Mouse (Mus musculus) cerebellum, postnatal 14 days (tissue): ENCODE data around the gene Wfdc15a.

Experiments used
- DNase-seq, 2 experiments: peaks; one replicate each; pipeline ENCODE4 v3.0.0; 2021; ENCODE audit warnings: mixed read lengths in 2 of 2

Gene Wfdc15a

DNA sequence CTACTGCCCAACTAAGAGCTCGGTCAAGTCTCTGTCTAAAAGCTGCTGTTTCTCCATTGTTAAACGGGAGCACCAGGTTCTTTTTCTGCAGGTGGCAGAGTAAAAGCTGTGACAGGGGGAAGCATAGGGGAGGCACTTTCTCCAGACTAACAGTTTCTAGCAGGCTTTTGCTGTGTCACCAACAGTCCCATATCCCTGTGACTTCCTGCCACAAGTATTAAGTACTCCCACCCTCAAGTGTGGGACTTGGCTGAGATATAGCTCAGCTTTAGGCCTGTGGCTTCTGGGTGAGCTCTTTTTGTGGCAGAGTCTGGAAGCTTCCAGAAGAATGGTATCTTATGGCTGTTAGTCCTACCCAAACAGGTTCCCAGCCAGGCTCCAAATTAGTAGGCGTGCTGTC lies 24.1 kb downstream of the Wfdc15a start:
- no peak for DNase-seq

DNA sequence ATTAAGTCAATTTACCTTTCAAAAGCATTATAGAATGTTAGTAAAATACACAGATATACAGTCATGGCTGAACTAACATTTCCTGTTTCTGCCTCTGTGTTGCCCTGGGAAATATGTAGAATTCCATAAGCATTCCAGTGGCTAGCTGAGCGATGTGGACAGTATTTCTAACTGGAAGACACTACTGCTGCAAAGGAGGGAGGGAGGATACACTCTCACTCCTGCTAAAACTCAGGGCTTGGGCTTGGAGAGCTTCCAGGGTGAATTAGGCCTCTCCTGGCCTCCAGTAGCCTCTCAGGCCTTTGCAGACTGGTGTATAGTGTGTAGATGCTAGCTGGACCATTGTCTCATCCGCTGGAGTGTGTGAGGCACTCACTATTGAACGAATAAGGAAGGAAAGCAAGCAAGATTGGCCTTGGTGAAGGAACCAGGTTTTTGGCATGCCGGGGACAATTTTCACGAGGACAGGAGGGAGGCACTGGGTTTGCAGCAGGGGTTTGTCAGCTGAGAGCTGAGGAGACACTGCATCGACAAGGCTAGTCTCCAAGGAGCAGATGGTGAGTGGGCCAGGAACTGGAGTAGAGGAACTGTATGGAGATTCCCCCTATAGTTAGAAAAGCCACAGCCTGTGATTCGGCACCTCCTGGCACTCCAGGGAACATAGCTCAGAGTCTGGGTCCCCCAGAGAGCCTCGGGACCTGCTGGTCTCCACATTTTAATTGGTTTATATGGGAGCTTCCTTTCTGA lies 25.1 kb downstream of the Wfdc15a start:
- peak; percentile 30 to 33 for DNase-seq

DNA sequence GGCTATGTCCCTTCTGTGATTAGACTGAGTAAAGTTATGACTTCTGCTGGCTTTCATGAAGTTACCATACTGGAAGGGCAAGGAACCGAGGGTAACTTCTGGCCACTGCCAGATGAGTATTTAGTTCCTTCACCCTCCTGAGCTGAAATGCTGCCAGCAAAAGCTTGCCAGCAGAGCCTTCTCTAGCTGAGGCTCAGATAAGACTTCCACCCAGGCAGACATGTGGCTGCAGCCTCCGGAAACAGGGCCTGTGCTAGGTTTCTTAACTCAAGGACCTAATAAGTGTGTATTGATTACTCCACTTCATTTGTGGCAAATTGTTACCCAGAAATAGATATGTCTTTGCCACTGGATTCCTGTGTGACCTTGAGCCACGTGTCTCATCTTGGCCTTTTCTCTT lies 26.5 kb downstream of the Wfdc15a start:
- DNase-seq = no peak

DNA sequence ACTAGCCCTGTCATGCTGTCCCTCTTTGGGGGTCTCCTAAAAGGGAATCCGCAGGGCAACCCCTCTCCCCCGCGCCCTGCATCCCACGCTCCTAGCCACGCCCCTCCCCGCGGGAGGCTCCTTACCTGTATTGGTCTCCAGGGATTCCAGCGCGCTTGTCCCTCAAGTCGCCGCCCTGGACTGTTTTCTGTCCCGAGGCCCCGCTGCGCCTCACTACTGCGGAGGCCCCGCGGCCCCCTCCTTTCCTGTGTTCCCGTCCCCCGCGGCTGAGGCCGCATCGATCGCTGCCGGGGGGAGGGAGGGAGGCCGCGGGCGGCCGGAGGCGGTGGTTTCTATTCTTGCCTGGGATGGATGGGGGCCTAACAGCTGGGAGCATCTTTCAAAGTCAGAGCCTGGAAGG lies 29.0 kb downstream of the Wfdc15a start, which contains the start of gene Kcns1:
Gene Kcns1, minus strand, starts transcription at position 212 of the 400 bp plus-strand sequence.
- no peak for DNase-seq

DNA sequence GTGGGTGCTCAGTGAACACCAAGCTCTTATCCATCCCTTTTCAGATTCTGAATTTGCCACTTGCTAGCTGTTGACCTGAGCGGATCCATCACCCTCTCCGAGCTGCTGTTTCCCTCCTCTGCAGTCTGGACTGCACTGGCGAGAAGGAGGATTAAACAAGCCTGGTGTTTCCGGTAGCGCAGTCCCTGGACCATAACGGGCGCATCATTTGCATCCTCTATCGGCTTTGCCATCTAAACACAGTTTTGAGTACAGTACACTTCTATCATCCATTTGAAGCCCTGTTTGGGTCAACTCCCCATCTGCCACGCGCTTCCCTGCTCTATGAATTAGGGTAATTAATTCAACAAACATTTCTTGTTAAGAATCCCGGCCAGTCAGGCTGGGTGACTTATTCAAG lies 29.6 kb downstream of the Wfdc15a start:
- DNase-seq = no peak

DNA sequence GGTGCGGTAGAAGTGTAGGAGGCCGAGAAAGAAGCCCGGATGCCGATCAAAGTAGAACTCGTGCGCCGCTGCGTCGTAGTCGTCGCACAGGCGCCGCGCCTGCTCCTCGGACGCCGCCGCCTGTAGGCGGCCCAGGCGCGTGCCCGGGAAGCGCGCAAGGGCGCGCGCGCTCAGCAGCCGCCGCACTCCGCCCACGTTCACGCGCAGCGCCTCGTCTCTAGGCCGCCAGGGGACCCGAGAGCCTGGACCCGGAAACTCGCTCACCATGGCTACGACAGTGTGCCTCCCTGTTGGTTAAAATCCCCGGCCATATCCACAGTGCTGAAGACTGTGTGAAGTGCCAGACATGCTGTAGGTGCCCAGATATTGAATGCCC lies 31.4 kb downstream of the Wfdc15a start:
- no peak for DNase-seq

DNA sequence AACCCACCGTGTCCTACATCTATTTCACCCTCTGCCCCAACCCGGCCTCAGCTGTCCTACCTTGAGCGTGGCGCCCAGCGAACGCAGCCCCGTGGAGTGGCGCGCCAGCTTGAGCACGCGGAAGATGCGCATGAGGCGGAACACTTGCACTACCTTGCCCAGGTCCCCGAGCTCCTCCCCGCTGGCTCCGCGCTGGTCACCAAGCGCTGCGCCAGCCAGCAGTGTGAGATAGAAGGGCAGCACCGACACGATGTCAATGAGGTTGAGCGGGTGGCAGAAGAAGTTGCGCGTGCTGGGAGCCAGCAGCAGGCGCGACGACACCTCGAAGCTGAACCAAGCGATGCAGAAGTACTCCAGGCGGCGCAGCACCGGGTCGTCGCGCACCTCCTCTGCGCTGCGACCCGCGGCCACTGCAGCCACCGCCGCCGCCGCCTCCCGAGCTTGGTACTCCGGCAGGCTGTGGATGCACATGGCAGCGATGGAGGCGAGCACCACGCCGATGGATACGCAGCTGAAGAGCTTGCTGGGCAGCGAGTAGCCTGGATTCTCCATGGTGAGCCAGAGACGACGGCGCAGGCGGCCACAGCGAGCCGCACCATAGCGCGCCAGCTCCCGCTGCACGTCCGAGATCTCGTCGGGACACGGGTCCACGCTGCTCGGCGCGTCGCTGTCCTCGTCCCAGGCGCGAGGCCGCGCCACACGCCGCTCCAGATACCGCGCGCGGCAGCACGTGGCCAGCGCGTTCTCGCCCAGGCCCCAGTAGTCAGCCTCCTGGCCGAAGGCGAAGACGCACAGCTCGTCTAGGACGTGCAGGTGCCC lies 32.0 kb downstream of the Wfdc15a start:
- DNase-seq = no peak

DNA sequence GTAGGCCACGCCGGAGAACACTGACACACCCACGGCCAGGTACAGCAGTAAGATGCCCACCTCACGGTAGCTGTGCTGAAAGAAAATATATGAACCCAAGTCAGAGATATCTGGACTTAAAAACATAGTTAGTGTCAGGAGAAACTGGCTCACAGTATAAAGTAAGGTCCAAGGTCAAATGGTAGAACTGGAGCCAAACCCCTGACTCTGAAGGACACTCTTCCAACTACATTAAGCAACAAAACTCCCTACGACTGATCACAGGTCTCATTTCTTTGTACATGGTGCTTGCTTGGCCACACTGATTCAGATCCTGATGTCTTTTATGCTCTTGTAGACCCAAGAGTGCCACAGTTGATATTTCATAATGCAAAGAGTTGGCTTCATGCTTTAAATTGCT lies 35.0 kb downstream of the Wfdc15a start:
- DNase-seq = no peak

DNA sequence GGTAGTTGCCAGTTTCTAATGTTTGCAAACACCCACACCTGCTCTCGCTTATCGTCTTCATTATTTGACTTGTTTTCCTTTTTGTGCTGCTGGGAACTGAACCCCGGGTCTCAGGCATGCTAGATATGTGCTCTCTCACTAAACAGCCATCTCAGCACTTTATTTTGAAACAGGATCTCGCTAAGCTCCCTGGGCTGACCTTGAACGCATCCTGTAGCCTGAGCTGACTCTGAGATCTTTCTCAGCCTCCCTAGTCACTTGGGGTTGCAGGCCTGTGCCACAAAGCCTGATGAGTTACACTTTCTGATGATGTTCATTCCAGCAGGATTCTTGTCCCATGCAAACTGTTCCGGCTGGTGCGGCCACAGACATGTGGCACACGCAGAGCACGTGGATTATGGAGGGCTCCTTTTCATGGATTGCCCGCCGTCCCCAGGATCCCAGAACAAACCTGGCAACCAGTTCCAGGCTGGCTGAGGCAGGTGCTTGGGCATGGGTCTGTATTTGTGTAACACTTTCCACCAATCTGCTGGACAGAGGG lies 38.3 kb downstream of the Wfdc15a start:
- no peak for DNase-seq

DNA sequence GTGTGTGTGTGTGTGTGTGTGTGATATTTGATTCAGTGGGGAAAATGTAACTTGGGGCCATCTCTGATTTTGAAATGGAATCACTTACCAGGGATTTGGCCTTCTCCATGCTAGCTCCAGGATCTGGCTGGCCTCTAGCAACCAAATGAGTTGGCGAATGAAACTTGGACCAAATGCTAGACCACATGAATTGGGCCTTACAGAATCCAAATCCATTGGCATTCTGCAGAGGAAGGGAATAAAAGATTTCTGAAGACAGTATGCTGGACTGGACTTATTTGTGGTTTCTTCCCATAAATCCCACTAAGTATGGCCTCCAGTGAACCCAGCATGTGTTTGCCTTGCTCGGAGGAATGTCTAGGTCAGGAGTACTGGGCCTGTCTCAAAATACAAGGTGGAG lies 41.1 kb downstream of the Wfdc15a start:
- DNase-seq = peak in 1 of 2 experiments; percentile 30

DNA sequence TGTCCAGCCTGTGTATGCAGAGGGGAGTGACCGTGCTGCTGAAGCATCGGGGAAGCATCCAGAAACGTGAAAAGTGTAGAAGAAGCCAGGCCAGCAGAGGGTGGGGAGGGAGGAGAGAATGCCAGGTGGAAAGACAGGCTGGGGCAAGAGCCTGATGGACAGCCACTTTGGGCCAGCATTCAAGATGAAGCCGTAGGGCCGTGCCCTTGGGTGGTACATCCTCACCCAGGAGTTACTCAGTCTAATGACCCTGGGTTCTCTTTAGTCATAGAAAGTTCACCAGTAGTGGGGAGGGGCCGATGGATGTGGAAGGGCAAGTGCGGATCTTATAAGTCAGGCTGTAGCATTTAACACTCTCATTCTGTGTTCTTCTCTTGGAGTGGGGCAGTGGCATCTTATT lies 43.8 kb downstream of the Wfdc15a start:
- no peak for DNase-seq

DNA sequence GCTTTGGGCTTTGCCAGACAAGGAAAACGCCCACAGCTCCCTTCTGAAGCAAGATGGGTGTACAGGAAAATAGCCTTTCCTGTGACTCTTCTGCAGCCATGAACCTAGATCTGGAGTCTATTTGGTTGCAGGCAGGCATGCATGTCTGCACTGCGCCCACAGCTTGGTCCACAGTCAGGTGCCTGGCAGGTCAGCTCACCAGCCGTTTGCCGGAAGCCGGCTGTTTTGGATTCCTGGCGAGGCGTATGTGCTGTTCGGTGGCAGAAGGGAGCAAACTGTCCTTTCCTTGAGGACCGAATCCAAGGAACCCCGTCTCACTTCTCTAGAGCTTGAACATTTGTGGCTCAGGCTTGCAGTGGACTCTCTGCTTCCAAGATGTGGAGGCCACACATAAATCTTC lies 45.9 kb downstream of the Wfdc15a start:
- DNase-seq = peak in 1 of 2 experiments; percentile 52

DNA sequence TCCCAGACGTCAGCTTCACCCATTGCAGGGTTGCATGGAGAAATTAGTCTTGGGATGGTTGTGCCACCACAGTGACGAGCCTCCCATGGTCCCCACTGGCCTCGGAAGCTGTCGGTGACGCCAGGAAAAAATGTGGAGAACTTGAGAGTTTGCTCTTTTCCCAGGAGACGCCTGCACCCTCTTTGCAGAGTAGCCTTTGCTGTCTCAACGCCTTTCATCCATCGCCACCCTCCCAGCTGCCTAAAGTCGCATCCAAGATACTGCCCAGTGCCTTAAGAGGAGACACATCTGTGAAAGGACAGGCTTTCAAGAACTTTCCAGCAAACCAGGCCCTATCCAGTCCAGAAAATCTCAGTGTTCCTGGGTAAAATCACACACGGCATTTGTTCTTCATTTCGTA lies 47.6 kb downstream of the Wfdc15a start:
- DNase-seq = no peak

DNA sequence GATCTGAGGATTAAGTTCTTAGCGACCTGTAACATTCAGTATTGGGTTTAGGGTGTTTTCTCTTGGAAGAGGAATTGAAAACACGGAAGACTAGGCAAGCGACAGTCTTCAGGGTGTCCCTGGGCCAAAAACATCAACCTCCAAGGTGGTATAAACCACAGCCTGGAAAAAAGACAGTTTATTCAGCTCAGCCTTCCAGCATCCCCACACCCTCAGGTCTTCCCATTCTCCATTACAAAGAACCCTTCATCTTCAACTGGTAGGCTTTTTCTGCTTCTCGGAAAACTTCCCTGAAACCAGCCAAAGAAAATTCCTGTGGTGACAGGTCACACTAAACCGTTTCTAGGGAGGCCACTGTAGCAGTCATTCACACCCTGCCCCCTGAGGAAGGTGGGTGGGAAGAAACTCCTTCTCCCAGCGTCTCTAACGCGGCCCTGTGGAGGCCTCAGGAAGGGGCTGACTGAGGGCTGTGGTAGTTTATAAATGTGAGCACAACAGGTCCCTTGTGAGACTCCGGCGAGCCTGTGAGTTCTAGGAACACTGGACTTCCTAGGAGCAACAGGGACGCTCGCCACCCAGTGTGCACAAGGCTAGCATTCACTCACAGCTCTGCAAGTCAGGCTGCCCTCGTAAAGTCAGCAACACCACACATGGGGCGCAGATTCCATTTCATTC lies 49.7 kb downstream of the Wfdc15a start:
- no peak for DNase-seq
